Mouse (Mus musculus) lung, embryonic 16.5 days (tissue): ENCODE results near the gene Slc5a8. TPM values are rescaled to one million over a fixed set of nuclear protein-coding genes. Genes with fewer than 3 reads are reported as not detected.
A peak's percentile ranks its signal among the peaks of the same experiment; 100 is the strongest.

Experiments used
- ATAC-seq: fragments of 200-750 bp; cut with Nextera tagmentation; 2 replicates; pipeline ENCODE4 v1.8.0; 2017; ENCODE audit warnings: low read depth, mild to moderate bottlenecking, moderate library complexity
- H3K27ac ChIP-seq: fragments of 300-500 bp; sonication (generic); 2 replicates; pipeline ENCODE4 v1.5.1; 2014; ENCODE audit warnings: mild to moderate bottlenecking, control low read depth, low read length
- H3K27me3 ChIP-seq: fragments of 300-500 bp; sonication (generic); 2 replicates; pipeline ENCODE4 v1.6.1; 2014; ENCODE audit warnings: low read depth, low read length, mixed read lengths; ENCODE audit not compliant: control insufficient read depth, insufficient read depth
- H3K36me3 ChIP-seq: fragments of 300-500 bp; sonication (generic); 2 replicates; pipeline ENCODE4 v1.6.1; 2014; ENCODE audit warnings: low read length; ENCODE audit not compliant: control insufficient read depth, insufficient read depth
- H3K4me1 ChIP-seq: fragments of 300-500 bp; sonication (generic); replicated peaks from 2 replicates; pipeline ENCODE4 v1.6.1; 2014; ENCODE audit warnings: low read length, mixed read lengths; ENCODE audit not compliant: control insufficient read depth, insufficient read depth
- H3K4me2 ChIP-seq: fragments of 300-500 bp; sonication (generic); 2 replicates; pipeline ENCODE4 v1.6.1; 2014; ENCODE audit warnings: low read depth, low read length, control low read depth
- H3K4me3 ChIP-seq: fragments of 300-500 bp; sonication (generic); 2 replicates; pipeline ENCODE4 v1.5.1; 2014; ENCODE audit warnings: mild to moderate bottlenecking, low read length, control low read depth
- H3K9ac ChIP-seq: fragments of 300-500 bp; sonication (generic); 2 replicates; pipeline ENCODE4 v1.6.1; 2014; ENCODE audit warnings: low read length, control low read depth
- H3K9me3 ChIP-seq: fragments of 300-500 bp; sonication (generic); 2 replicates; pipeline ENCODE4 v1.6.1; 2016; ENCODE audit warnings: low read length; ENCODE audit not compliant: control insufficient read depth
- WGBS: fragments of 180-500 bp; shearing (Covaris S2); extraction: QIAGEN DNeasy Blood & Tissue Kit; methylation state at CpG from one replicate; pipeline ENCODE4 v1.1.7; 2014; 5-methylcytosine and 5-hydroxymethylcytosine counted together
- polyA plus RNA-seq: library from polyadenylated mRNA; unstranded; fragments of >200 nt; fragmentation: Nextera tagmentation; extraction: Ambion mirVana; gene quantifications from 2 replicates; pipeline ENCODE4 v1.2.1, GENCODE M21; 2015

Gene Slc5a8
- polyA plus RNA-seq, 1 experiment from 2014 or later: 0.08 TPM

DNA sequence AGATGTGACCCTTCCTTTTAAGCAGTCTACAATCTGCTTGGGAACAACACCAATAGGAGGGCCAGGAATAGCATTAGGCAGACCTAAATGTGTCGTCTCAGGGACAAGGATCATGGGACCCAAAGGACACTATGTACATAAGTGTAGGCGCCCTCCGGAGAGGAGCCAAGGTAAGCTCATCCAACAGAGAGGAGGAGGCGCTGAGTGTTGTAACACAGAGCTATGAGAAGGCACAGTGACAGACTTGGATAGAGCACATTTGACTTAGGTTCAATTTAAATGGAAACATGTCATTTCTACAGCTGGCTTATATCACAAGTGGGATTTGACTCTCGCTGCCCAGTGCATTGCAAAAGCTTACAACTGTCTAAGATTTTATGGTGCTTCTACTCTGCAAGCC is 82.8 kb downstream of the Slc5a8 start:
- H3K4me3 ChIP-seq: no peak overlapping the region
- no peaks in the 10 kb centered on the region for H3K4me1 ChIP-seq
- H3K27me3 ChIP-seq: no peaks in the 10 kb centered on the region
- no peak overlapping the region for H3K4me2 ChIP-seq
- no peak overlapping the region for H3K9ac ChIP-seq
- H3K27ac ChIP-seq: no peak overlapping the region
- H3K36me3 ChIP-seq: no peaks in the 10 kb centered on the region
- no peak for ATAC-seq
- 76% methylated on average over 5 of the region's 5 CpGs for WGBS
- H3K9me3 ChIP-seq: no peaks in the 10 kb centered on the region

- ATAC-seq: peak; percentile 23; the same call in 1 of the 2 replicates
- whole genome bisulfite sequencing: 63% methylated on average over 7 of the region's 7 CpGs
- no peaks in the 10 kb centered on the region for H3K9me3 ChIP-seq
- H3K4me2 ChIP-seq: no peak overlapping the region
- H3K4me1 ChIP-seq: no peaks in the 10 kb centered on the region
- H3K4me3 ChIP-seq: no peak overlapping the region
- H3K36me3 ChIP-seq: no peaks in the 10 kb centered on the region
- no peaks in the 10 kb centered on the region for H3K27me3 ChIP-seq
- H3K27ac ChIP-seq: no peak overlapping the region
- no peak overlapping the region for H3K9ac ChIP-seq
Observed at GRCm38 (mm10) chr10:88970951-88971725, 85.3 kb downstream of the Slc5a8 start.

DNA sequence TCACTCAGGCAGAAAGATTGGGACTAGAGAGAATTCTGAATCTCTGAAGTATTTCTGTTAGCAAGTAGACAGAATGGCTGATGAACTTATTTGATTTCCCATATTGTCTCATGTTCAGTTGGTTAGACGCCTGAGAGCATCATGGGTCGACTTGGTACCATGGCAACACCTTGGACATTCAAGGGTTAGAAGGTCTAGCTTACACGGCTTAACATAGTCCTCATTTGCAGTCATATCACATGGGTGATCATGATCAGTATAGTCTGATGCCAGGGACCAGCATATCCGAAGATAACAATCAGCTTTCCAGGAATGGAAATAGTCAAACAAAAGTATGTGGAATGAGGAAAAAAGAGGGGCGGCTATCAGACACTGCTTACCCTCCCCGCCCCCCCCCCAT is 93.1 kb downstream of the Slc5a8 start:
- no peaks in the 10 kb centered on the region for H3K9me3 ChIP-seq
- H3K27ac ChIP-seq: no peak overlapping the region
- no peak for ATAC-seq
- no peak overlapping the region for H3K4me3 ChIP-seq
- no peaks in the 10 kb centered on the region for H3K36me3 ChIP-seq
- H3K27me3 ChIP-seq: no peaks in the 10 kb centered on the region
- H3K4me1 ChIP-seq: no peaks in the 10 kb centered on the region
- no peak overlapping the region for H3K4me2 ChIP-seq
- H3K9ac ChIP-seq: no peak overlapping the region
- 73% methylated on average over 6 of the region's 6 CpGs for WGBS

Other genes with a start within 250 kb of the Slc5a8 start
- gene Spic, start 201.0 kb upstream of the Slc5a8 start, polyA plus RNA-seq: 0.43 and 0.49 TPM in 2 replicates
- gene Arl1, start 155.1 kb upstream of the Slc5a8 start, polyA plus RNA-seq: 194 and 197 TPM in 2 replicates
- 12.3 and 12.7 TPM in 2 replicates for gene Utp20, start 59.2 kb upstream of the Slc5a8 start, polyA plus RNA-seq